Mouse (Mus musculus): ENCODE results near the gene Phox2a. TPM values are rescaled to one million over a fixed set of nuclear protein-coding genes. Genes with fewer than 3 reads are reported as not detected.

The Phox2a gene
- polyA plus RNA-seq, 1 experiment from 2014 or later = 0.67 TPM

- no peak for ATAC-seq (ENCODE audit: insufficient read depth)
- TF ChIP-seq CTCF (IDR thresholded peaks at IDR 0.05; ENCODE audit: low read depth) = peak; percentile 27
- Histone ChIP-seq H3K4me3 (ENCODE audit: low read depth, low read length) (no peak overlapping the region), H3K9me3 (ENCODE audit: low read depth, low read length) (no peaks in the 10 kb centered on the region), H3K4me2 (no peak overlapping the region), H3K9ac (no peak overlapping the region), H3K27me3 (ENCODE audit: insufficient read depth, low read length) (no peaks in the 10 kb centered on the region), H3K36me3 (ENCODE audit: insufficient read depth) (peaks cover 61% of the 10 kb centered on the region), H3K27ac (ENCODE audit: low read depth) (no peak overlapping the region), H3K4me1 (ENCODE audit: insufficient read depth) (peaks cover 10% of the 10 kb centered on the region; the same call in 1 of the 2 replicates)
- WGBS = 65% methylated on average over 5 of the region's 5 CpGs
- DNase-seq = no peak
Measured at GRCm38 (mm10) chr7:101833352-101833751, 15.2 kb downstream of the Phox2a start.

DNA sequence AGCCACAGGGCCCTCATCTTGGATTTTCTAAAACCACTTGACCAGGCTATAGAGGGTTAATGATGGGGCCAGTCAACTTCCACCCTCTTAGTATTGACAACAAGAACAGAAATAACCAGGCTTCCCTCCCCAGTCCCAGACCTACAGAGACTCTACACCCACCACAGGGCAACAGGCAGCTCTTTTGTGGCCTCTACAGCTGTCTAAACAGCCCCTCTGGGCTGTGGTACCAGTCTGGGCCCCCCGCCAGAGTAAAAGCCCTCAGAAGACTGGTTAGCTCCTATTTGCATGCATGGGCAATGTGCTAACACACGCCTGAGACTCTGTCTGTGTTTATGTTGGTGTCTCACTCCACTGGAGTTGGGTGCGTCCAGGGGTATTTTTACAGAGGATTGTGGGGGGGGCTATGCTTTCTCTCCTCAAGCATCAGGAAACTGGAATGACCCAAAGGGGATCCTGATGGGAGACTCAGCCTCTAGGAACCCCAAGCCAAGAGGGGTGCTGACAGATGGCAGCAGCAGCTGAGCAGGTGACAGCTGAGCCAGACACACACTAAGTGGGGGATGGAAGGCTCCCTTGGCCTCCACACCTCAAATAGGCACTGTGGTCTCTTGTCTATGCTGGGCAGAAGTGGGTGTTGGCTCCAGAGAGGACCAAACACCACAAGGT, 15.9 kb downstream of the Phox2a start:
- Histone ChIP-seq H3K4me2 (peak overlapping the region; percentile 76; the same call in 1 of the 2 replicates), H3K4me3 (ENCODE audit: low read depth, low read length) (no peak overlapping the region), H3K9me3 (ENCODE audit: low read depth, low read length) (no peaks in the 10 kb centered on the region), H3K27me3 (ENCODE audit: insufficient read depth, low read length) (no peaks in the 10 kb centered on the region), H3K27ac (ENCODE audit: low read depth) (0 out of 2 replicates have a peak overlapping the region, but pooled peaks have one; percentile 12), H3K9ac (no peak overlapping the region), H3K4me1 (ENCODE audit: insufficient read depth) (peaks cover 10% of the 10 kb centered on the region; the same call in 1 of the 2 replicates), H3K36me3 (ENCODE audit: insufficient read depth) (peaks cover 54% of the 10 kb centered on the region)
- WGBS = 50% methylated on average over 3 of the region's 3 CpGs
- TF ChIP-seq CTCF (IDR thresholded peaks at IDR 0.05; ENCODE audit: low read depth) = no peak
- no peak for ATAC-seq (ENCODE audit: insufficient read depth)
- DNase-seq = no peak

GRCm38 (mm10) chr7:101834903-101835302, 16.8 kb downstream of the Phox2a start:
- Histone ChIP-seq H3K4me2 (peak overlapping the region; percentile 76), H3K9me3 (ENCODE audit: low read depth, low read length) (no peaks in the 10 kb centered on the region), H3K4me3 (ENCODE audit: low read depth, low read length) (peak overlapping the region; percentile 88), H3K9ac (peak overlapping the region; percentile 28), H3K36me3 (ENCODE audit: insufficient read depth) (peaks cover 45% of the 10 kb centered on the region), H3K27me3 (ENCODE audit: insufficient read depth, low read length) (no peaks in the 10 kb centered on the region), H3K27ac (ENCODE audit: low read depth) (no peak overlapping the region), H3K4me1 (ENCODE audit: insufficient read depth) (peaks cover 10% of the 10 kb centered on the region; the same call in 1 of the 2 replicates)
- no peak for TF ChIP-seq CTCF (IDR thresholded peaks at IDR 0.05; ENCODE audit: low read depth)
- ATAC-seq (ENCODE audit: insufficient read depth) (no peak), DNase-seq (no peak)
- 39% methylated on average over 3 of the region's 3 CpGs for WGBS

DNA sequence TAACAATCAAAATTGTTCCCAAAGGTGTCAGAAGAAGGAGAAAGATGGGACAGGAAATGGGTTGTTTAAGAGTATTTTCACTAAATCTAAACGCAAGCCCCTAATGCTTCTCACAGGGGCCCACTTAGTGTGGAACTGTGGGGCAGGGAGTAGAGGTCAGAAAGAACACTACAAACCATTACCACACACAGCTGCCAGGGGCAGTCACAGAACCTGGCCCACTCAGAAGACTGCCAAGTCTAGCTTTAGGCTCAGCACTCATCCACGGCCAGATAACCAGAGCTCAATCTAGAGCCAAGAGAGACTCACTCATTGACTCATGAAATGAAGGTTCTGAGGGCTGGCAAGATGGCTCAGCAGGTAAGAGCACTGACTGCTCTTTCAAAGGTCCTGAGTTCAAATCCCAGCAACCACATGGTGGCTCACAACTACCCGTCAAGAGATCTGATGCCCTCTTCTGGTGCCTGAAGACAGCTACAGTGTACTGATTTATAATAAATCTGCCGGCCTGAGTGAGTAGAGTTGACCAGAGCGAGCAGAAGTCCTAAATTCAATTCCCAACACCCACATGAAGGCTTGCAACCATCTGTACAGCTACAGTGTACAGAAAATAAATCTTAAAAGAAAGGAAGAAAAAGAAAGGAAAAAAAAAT, 17.5 kb downstream of the Phox2a start:
- peaks cover 38% of the 10 kb centered on the region for H3K36me3 ChIP-seq (ENCODE audit: insufficient read depth)
- H3K27ac ChIP-seq (ENCODE audit: low read depth) = peak overlapping the region; percentile 97
- peak; percentile 14; the same call in 1 of the 2 replicates for TF ChIP-seq CTCF (IDR thresholded peaks at IDR 0.05; ENCODE audit: low read depth)
- peak overlapping the region; percentile 76 for H3K4me2 ChIP-seq
- ATAC-seq (ENCODE audit: insufficient read depth) (no peak), DNase-seq (peak; percentile 29)
- H3K9me3 ChIP-seq (ENCODE audit: low read depth, low read length) = no peaks in the 10 kb centered on the region
- no peaks in the 10 kb centered on the region for H3K27me3 ChIP-seq (ENCODE audit: insufficient read depth, low read length)
- peak overlapping the region; percentile 88 for H3K4me3 ChIP-seq (ENCODE audit: low read depth, low read length)
- peaks cover 10% of the 10 kb centered on the region; the same call in 1 of the 2 replicates for H3K4me1 ChIP-seq (ENCODE audit: insufficient read depth)
- H3K9ac ChIP-seq = peak overlapping the region; percentile 98
- WGBS = 25% methylated on average over 5 of the region's 5 CpGs

- TF ChIP-seq CTCF (IDR thresholded peaks at IDR 0.05; ENCODE audit: low read depth) = no peak
- H3K4me1 ChIP-seq (ENCODE audit: insufficient read depth) = peaks cover 10% of the 10 kb centered on the region; the same call in 1 of the 2 replicates
- no peaks in the 10 kb centered on the region for H3K27me3 ChIP-seq (ENCODE audit: insufficient read depth, low read length)
- no peaks in the 10 kb centered on the region for H3K9me3 ChIP-seq (ENCODE audit: low read depth, low read length)
- peaks cover 29% of the 10 kb centered on the region for H3K36me3 ChIP-seq (ENCODE audit: insufficient read depth)
- WGBS = under 1% methylated on average over 63 of the region's 63 CpGs
- H3K4me3 ChIP-seq (ENCODE audit: low read depth, low read length) = peak overlapping the region; percentile 88
- ATAC-seq (ENCODE audit: insufficient read depth) (peak; percentile 48), DNase-seq (peak; percentile 77)
- H3K4me2 ChIP-seq = peak overlapping the region; percentile 76
- H3K27ac ChIP-seq (ENCODE audit: low read depth) = peak overlapping the region; percentile 97
- H3K9ac ChIP-seq = peak overlapping the region; percentile 98
Measured at GRCm38 (mm10) chr7:101836271-101837153, 18.4 kb downstream of the Phox2a start.

DNA sequence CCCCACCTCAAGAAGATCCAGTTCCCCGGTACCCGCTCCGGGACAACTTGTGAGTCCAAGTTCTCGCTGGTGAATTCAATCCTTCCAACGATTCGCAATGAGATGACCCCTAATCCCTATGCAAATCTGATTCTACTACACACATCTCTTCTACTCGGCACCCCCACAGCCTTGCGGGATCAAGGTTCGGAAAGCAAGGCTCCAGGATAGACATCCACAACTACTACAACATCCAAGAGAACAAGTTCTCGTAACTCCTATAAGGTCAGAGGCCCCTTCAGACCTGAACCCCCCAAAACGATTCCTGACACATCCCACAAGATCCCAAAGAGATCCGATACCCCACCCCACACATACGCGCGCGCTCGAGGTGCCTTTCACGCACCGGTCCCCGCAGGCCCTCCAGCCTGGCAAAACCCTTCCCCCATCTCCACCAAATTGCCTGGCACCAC, 19.1 kb downstream of the Phox2a start:
- peaks cover 22% of the 10 kb centered on the region for H3K36me3 ChIP-seq (ENCODE audit: insufficient read depth)
- H3K4me3 ChIP-seq (ENCODE audit: low read depth, low read length) = peak overlapping the region; percentile 88
- DNase-seq (no peak), ATAC-seq (ENCODE audit: insufficient read depth) (no peak; the same call in 1 of the 2 replicates)
- WGBS = under 1% methylated on average over 20 of the region's 20 CpGs
- peaks cover 10% of the 10 kb centered on the region; the same call in 1 of the 2 replicates for H3K4me1 ChIP-seq (ENCODE audit: insufficient read depth)
- no peak for TF ChIP-seq CTCF (IDR thresholded peaks at IDR 0.05; ENCODE audit: low read depth)
- H3K4me2 ChIP-seq = peak overlapping the region; percentile 76
- H3K9ac ChIP-seq = peak overlapping the region; percentile 98
- H3K27me3 ChIP-seq (ENCODE audit: insufficient read depth, low read length) = no peaks in the 10 kb centered on the region
- H3K9me3 ChIP-seq (ENCODE audit: low read depth, low read length) = no peaks in the 10 kb centered on the region
- H3K27ac ChIP-seq (ENCODE audit: low read depth) = peak overlapping the region; percentile 97
